Mouse (Mus musculus) common myeloid progenitor, adult 5-6 weeks (primary cell): ENCODE results near the gene Ppp1r27. TPM values are rescaled to one million over a fixed set of nuclear protein-coding genes. Genes with fewer than 3 reads are reported as not detected.
"Not testable (repeated sequence)": the region's sequence is repeated elsewhere in the genome, so short reads cannot be mapped to it uniquely, and the experiment has no call there.

Source experiments
- ATAC-seq: replicated peaks from 2 replicates; pipeline ENCODE4 v1.8.0; 2016; ENCODE audit warnings: low read depth, mild to moderate bottlenecking, moderate TSS enrichment, inconsistent platforms; ENCODE audit not compliant: poor library complexity, severe bottlenecking
- total RNA-seq: library from RNA; stranded (forward); fragments of 200-1000, 187-1606 nt; gene quantifications from 2 replicates; pipeline ENCODE4 v1.2.3, GENCODE M21; 2017

Ppp1r27 gene
- not detected in 2 replicates for total RNA-seq

GRCm38 (mm10) chr11:120550810-120551440 is at the start of gene Ppp1r27:
Gene Ppp1r27 (minus strand): TSS chr11:120551132.
- no peak for ATAC-seq

- no peak for ATAC-seq
Measured at GRCm38 (mm10) chr11:120600716-120601115, 49.8 kb upstream of the Ppp1r27 start.

DNA sequence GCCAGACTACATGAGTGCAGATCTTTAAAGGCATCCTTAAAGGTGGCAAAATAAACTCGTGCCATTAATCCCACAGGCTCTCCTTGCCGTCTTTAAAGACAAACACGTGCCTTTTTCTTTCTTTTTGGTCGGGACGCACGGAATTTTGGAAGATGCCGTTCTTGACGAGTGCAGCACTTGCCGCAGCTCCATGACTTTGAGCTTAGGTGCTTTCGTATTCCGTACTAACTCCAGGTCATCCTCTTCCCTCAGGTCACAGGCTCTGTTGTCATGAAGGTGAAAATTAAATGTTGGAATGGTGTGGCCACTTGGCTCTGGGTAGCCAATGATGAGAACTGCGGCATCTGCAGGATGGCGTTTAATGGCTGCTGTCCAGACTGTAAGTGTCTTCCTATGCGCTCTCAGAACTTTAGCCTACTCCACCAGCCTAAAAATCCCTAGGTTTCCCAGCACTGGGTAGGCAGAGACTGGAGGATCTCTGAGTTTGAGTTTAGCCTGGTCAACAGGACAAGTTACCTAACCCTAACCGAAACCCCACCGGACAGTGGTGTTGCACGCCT is 48.1 kb upstream of the Ppp1r27 start:
- ATAC-seq, result no peak

DNA sequence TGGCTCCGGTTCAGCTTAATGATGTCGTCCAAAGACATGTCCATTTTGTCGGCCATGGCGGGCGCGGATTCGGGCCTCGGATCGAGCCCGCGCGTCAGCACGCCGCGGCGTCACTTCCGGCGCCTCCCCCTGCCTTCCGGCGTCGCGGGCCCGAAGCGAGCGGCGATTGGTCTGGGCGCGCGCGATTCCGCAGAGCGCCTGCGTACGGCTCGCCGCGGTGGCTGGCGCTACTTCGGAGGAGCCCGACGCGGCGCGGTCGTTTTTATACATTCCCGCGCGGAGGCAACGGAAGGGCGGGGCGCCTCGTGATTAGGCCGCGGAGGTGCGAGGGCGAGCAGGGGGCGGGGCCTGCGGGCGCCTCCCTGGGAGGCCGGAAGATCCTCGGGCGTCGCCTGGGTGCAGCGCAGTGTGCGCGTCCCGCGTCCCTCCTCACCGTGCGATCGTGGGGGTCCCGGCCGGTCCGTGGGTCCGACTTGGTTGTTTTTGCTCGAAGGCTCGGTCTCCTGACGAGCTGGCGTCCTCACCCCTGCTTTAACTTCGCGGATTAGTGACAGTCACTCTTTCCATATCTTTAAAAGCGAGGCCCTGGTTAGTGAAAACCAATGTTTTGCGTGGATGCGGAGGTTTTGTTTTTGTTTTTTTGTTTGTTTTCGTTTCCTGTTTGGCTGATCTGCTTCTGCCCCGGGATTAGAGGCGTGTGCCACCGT is 47.5 kb upstream of the Ppp1r27 start, which contains the start of the genes Alyref and Anapc11:
Gene Alyref (minus strand): TSS at position 83 of the 707 bp plus-strand sequence.
Gene Anapc11 (plus strand): TSS at position 139 of the 707 bp plus-strand sequence.
- peak; percentile 93 for ATAC-seq

DNA sequence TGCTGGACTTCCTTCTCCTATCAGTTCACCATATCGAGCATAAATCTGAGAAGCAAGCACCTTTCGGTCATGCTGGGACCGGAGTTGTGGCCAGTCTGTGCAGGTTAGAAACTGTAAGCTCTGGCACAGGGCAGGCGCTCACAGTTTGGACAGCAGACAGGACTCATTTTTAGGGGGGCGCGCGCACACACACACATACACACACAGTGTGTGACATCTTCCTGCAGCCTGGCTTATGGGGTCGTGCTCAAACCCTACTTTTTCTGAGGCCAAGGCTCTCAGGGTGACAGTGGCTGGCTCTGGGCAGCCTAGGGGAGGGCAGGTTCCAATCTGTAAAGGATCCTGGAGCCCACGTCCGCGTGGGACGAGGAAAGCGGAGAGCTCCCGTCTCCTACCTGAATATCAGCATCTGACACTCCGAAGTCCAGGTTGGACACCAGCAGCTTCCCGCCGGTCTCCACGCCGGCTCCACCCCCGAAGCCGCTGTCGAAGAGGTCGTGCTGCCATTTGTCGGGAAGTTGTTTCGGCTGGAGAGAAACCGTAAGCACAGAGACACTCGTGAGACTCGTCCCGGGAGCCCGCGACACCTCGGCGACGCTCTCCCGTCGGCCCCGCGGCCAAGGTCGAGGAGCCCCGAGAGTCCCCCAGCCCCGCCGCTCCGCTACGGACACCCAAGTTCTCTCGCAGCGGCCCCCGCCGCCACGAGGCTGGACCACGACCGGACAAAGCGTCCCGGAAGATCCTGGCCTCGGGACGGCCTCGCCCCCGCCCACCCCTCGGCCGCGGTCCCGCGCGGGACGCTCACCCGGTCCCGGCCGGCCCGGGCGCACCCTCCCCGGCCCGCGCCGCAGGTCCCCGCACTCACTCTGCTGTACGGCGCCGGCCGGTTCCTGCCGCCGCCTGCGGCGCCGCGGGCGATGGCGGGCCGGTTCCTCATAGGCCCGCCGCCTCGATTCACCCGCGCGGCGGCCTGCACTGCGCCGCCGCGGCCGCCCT is 46.6 kb upstream of the Ppp1r27 start:
- no peak for ATAC-seq

- ATAC-seq, result peak; percentile 67
Measured at GRCm38 (mm10) chr11:120588531-120588930, 37.6 kb upstream of the Ppp1r27 start.

GRCm38 (mm10) chr11:120583937-120584336 is 33.0 kb upstream of the Ppp1r27 start:
- ATAC-seq, result no peak

- ATAC-seq, result not testable (repeated sequence)
Measured at GRCm38 (mm10) chr11:120582982-120583293, 32.0 kb upstream of the Ppp1r27 start.

DNA sequence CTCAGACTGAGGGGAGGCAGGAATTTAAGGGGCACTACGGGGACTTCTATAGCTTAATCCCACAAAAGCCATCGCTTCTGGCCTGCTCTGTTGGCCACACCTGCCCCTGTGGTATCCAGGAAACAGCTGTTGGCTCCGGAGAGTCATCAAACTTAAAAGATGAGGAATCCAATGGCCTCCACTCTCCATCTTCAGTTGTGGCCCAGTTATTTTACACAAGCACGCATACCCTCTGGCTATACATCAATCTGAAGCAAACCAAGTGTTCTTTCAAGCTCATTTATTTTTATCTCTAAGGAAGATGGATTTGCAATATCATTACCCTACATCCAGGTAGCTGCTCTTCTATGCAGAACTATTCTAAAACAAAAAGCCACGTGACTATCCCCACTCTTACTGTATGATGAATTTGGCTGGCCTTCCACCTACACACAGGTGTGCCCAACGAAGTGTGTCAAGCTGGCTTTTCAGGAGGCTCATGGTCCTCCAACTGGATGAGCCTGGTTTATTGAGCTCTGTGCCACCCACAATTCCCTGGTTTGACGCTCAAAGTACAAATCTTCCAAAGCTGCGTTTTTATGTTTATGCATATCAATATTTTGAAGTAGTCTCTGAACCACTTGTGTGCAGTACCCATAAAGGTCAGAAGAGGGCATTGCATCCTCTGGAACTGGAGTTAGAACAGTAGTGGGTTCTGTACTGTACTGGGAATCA is 31.5 kb upstream of the Ppp1r27 start:
- no peak for ATAC-seq

GRCm38 (mm10) chr11:120581490-120582267 is 30.7 kb upstream of the Ppp1r27 start, which contains the start of gene Arhgdia:
Gene Arhgdia (minus strand): TSS chr11:120581624.
- peak; percentile 55 for ATAC-seq

DNA sequence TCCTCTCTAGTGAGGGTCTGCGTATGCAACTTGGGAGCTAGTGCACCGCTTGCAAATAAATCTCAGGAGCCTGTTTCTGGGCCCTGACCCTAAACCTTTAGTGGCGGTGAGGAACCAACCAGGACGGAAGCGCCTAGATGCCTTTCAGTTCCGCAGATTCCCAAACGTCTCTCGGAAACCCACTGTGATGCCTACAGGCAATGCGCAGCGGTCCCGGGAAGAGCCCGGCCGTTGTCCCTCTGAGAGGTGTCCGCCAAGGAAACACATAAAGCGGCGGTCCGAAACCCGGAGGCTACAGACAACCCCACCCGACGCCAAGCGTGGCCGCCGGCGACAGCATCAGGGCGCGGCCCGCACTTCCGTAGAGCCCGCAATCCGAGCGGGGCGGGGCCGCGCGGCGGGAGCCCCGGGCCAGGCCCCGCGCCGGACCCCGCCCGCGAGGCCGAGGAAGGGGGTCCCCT is 30.0 kb upstream of the Ppp1r27 start:
- no peak for ATAC-seq

GRCm38 (mm10) chr11:120580190-120580589 is 29.3 kb upstream of the Ppp1r27 start:
- ATAC-seq, result no peak

- 0 out of 2 replicates have a peak, but pooled peaks have one; percentile 12 for ATAC-seq
Measured at GRCm38 (mm10) chr11:120579316-120580107, 28.6 kb upstream of the Ppp1r27 start.

GRCm38 (mm10) chr11:120578694-120579243 is 27.8 kb upstream of the Ppp1r27 start:
- ATAC-seq, result no peak

GRCm38 (mm10) chr11:120578024-120578693 is 27.2 kb upstream of the Ppp1r27 start:
- ATAC-seq, result no peak

- ATAC-seq, result no peak
Measured at GRCm38 (mm10) chr11:120577211-120578023, 26.5 kb upstream of the Ppp1r27 start.
